Mouse (Mus musculus) ovary, adult 10 weeks (tissue): Measurements from ENCODE around the gene Teddm1a. TPM values are rescaled to one million over a fixed set of nuclear protein-coding genes. Genes with fewer than 3 reads are reported as not detected.

ENCODE experiments used
- polyA plus RNA-seq: library from polyadenylated mRNA; stranded (reverse); fragments of 350-450 nt; fragmentation: Illumina TruSeq; extraction: RNeasy Lipid Tissue Mini Kit (QIAGEN cat#74804); gene quantifications from one replicate; pipeline ENCODE4 v1.2.3, GENCODE M21; 2014

The Teddm1a gene
- not detected for polyA plus RNA-seq

GRCm38 (mm10) chr1:153891442-153891841, at the start of gene Teddm1a:
Teddm1a (plus strand) TSS chr1:153891742.

DNA sequence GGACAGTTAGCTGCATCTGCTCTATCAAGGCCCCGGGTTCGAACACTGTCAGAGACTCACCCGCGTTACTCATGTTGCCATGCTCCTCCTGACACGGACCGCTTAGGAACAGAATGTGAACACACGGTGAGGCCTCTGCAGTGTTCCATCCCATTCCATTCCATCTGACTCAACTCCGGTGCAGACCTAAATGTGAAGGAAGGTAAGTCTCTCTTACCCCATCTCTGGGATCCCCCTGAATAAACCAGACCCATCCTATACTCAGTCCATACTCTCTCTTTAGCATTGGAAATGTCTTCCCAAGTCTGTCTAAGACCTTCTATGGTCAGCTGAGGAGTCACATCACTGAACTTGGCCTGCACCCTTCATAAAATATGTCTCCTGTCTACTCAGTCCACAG, 47.5 kb upstream of the Teddm1a start, which contains the start of gene Rgsl1:
TSS of gene Rgsl1 (minus strand) at position 101 of the 400 bp plus-strand sequence.

GRCm38 (mm10) chr1:153874045-153874444, 17.5 kb upstream of the Teddm1a start, which contains the start of gene Teddm1b:
Teddm1b (plus strand) TSS chr1:153874345.

DNA sequence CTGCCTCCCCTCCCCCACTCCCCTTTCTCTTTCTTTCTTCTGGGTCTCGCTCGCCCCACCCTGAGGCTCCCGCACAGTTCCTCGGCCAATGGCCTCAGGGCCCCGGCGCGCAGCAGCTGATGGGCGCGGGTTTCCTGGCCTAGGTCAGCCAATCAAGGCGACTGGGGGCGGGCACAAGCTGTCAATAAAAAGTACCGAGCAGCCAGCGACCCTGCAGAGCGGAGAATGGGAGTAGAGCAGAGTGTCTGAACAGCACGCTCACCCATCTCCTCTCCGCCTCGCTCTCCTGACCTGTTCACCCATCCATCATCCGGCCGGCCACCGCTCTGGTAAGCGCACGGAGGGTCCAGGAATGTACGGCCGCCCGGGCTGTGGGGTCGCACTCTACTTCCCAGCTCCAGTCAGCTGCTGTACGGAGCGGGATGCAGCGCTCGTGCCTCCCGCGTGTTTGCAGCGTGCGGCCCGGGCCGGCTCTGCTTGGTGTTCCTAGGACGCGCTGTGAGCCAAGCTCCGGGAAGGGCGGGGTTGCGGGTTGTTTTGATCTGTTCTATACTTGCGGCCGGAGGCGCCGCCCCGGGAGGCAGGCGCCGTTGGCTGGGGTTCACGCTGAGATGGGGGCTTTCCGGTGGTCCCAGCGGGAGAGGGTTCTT, 8.3 kb downstream of the Teddm1a start, which contains the start of the genes Glul and Teddm2:
TSS of gene Glul (plus strand) at position 214 of the 650 bp plus-strand sequence.
TSS of gene Teddm2 (minus strand) at position 498 of the 650 bp plus-strand sequence.

Other genes starting within 250 kb of the Teddm1a start
- not detected for gene Rgs8, start 238.7 kb upstream of the Teddm1a start, polyA plus RNA-seq
- gene Rgs16, start 151.4 kb upstream of the Teddm1a start, polyA plus RNA-seq: 0.57 TPM
- gene Rnasel, start 142.3 kb upstream of the Teddm1a start, polyA plus RNA-seq: 40.4 TPM
- 0.31 TPM for gene Rgsl1, start 47.6 kb upstream of the Teddm1a start, polyA plus RNA-seq
- 0.17 TPM for gene Teddm1b, start 17.4 kb upstream of the Teddm1a start, polyA plus RNA-seq
- 287 TPM for gene Glul, start 8.2 kb downstream of the Teddm1a start, polyA plus RNA-seq
- gene Teddm2, start 8.5 kb downstream of the Teddm1a start, polyA plus RNA-seq: 0.54 TPM